Mouse (Mus musculus) forebrain, embryonic 14.5 days (tissue): ENCODE measurements at regions not wholly inside any gene's neighbourhood (a gene's known extent, or its start where the extent isn't known, plus 50 kb on each side); places are given as distances from the start of the nearest gene placed in this dataset.

ENCODE experiments used
- ATAC-seq: fragments of 200-750 bp; cut with Nextera tagmentation; 2 replicates; pipeline ENCODE4 v1.8.0; 2017; ENCODE audit warnings: mild to moderate bottlenecking, moderate library complexity
- DNase-seq: peaks from one replicate; pipeline ENCODE4 v3.0.0-alpha.2; 2015; ENCODE audit warnings: low spot score
- H3K27ac ChIP-seq: fragments of 300-500 bp; sonication (generic); 2 replicates; pipeline ENCODE4 v1.5.1; 2014; ENCODE audit warnings: low read depth, mild to moderate bottlenecking, control low read depth, low read length, moderate library complexity
- H3K27me3 ChIP-seq: fragments of 300-500 bp; sonication (generic); replicated peaks from 2 replicates; pipeline ENCODE4 v1.6.1; 2014; ENCODE audit warnings: low read length, control low read depth, mixed read lengths; ENCODE audit not compliant: control insufficient read depth, insufficient read depth
- H3K36me3 ChIP-seq: fragments of 300-500 bp; sonication (generic); 2 replicates; pipeline ENCODE4 v1.6.1; 2014; ENCODE audit warnings: low read length, control low read depth; ENCODE audit not compliant: control insufficient read depth, insufficient read depth
- H3K4me1 ChIP-seq: fragments of 300-500 bp; sonication (generic); 2 replicates; pipeline ENCODE4 v1.6.1; 2014; ENCODE audit warnings: antibody characterized with exemption, low read length, control low read depth; ENCODE audit not compliant: control insufficient read depth, insufficient read depth
- H3K4me2 ChIP-seq: fragments of 300-500 bp; sonication (generic); 2 replicates; pipeline ENCODE4 v1.6.1; 2014; ENCODE audit warnings: mild to moderate bottlenecking, control low read depth, low read length
- H3K4me3 ChIP-seq: fragments of 300-500 bp; sonication (generic); 2 replicates; pipeline ENCODE4 v1.5.1; 2014; ENCODE audit warnings: low read depth, low read length, control low read depth
- H3K9ac ChIP-seq: fragments of 300-500 bp; sonication (generic); 2 replicates; pipeline ENCODE4 v1.6.1; 2014; ENCODE audit warnings: mild to moderate bottlenecking, low read length, control low read depth, moderate library complexity
- H3K9me3 ChIP-seq: fragments of 300-500 bp; sonication (generic); replicated peaks from 2 replicates; pipeline ENCODE4 v1.6.1; 2016; ENCODE audit warnings: low read length, control low read depth, mixed read lengths; ENCODE audit not compliant: control insufficient read depth
- WGBS: fragments of 180-500 bp; shearing (Covaris S2); extraction: QIAGEN DNeasy Blood & Tissue Kit; methylation state at CpG from one replicate; pipeline ENCODE4 v1.1.7; 2014; 5-methylcytosine and 5-hydroxymethylcytosine counted together

GRCm38 (mm10) chr3:128519913-128520316 lies 623.8 kb upstream of the Fam241a start:
- H3K9me3 ChIP-seq = no peaks in the 10 kb centered on the region
- H3K27ac ChIP-seq = peak overlapping the region; percentile 55; the same call in 1 of the 2 replicates
- peak overlapping the region; percentile 2; the same call in 1 of the 2 replicates for H3K4me3 ChIP-seq
- DNase-seq (peak; percentile 78), ATAC-seq (peak; percentile 74)
- WGBS = 4% methylated on average over 6 of the region's 6 CpGs
- H3K9ac ChIP-seq = no peak overlapping the region
- no peaks in the 10 kb centered on the region for H3K27me3 ChIP-seq
- peak overlapping the region; percentile 44 for H3K4me2 ChIP-seq
- H3K36me3 ChIP-seq = no peaks in the 10 kb centered on the region
- H3K4me1 ChIP-seq = peaks cover 15% of the 10 kb centered on the region

GRCm38 (mm10) chr3:128518806-128519205 lies 622.7 kb upstream of the Fam241a start:
- Histone ChIP-seq H3K27me3 (no peaks in the 10 kb centered on the region), H3K27ac (no peak overlapping the region), H3K4me3 (no peak overlapping the region), H3K4me2 (no peak overlapping the region), H3K4me1 (peaks cover 14% of the 10 kb centered on the region), H3K36me3 (no peaks in the 10 kb centered on the region), H3K9ac (no peak overlapping the region), H3K9me3 (no peaks in the 10 kb centered on the region)
- ATAC-seq (peak; percentile 21; the same call in 1 of the 2 replicates), DNase-seq (peak; percentile 73)
- WGBS = 36% methylated on average over 4 of the region's 4 CpGs

- no peak overlapping the region for H3K4me2 ChIP-seq
- ATAC-seq (no peak), DNase-seq (peak; percentile 53)
- no peak overlapping the region for H3K27ac ChIP-seq
- no peak overlapping the region for H3K4me3 ChIP-seq
- H3K9ac ChIP-seq = no peak overlapping the region
- no peaks in the 10 kb centered on the region for H3K27me3 ChIP-seq
- no peaks in the 10 kb centered on the region for H3K36me3 ChIP-seq
- H3K4me1 ChIP-seq = no peaks in the 10 kb centered on the region
- WGBS = 56% methylated on average over 3 of the region's 3 CpGs
- no peaks in the 10 kb centered on the region for H3K9me3 ChIP-seq
These were observed 575.0 kb upstream of the Fam241a start for GRCm38 (mm10) chr3:128471111-128471510.

- Histone ChIP-seq H3K27me3 (no peaks in the 10 kb centered on the region), H3K4me2 (no peak overlapping the region), H3K27ac (no peak overlapping the region), H3K9ac (no peak overlapping the region), H3K4me1 (peaks cover 4% of the 10 kb centered on the region; the same call in 1 of the 2 replicates), H3K9me3 (no peaks in the 10 kb centered on the region), H3K4me3 (no peak overlapping the region), H3K36me3 (no peaks in the 10 kb centered on the region)
- DNase-seq (peak; percentile 50), ATAC-seq (no peak)
These were observed 533.6 kb upstream of the Fam241a start for GRCm38 (mm10) chr3:128429706-128430105.

GRCm38 (mm10) chr3:128415568-128415967 lies 519.4 kb upstream of the Fam241a start:
- no peak overlapping the region for H3K4me3 ChIP-seq
- no peak overlapping the region for H3K4me2 ChIP-seq
- DNase-seq (no peak), ATAC-seq (no peak)
- H3K36me3 ChIP-seq = no peaks in the 10 kb centered on the region
- no peak overlapping the region for H3K9ac ChIP-seq
- 90% methylated on average over 2 of the region's 2 CpGs for WGBS
- H3K27ac ChIP-seq = no peak overlapping the region
- H3K4me1 ChIP-seq = no peaks in the 10 kb centered on the region
- H3K27me3 ChIP-seq = no peaks in the 10 kb centered on the region
- H3K9me3 ChIP-seq = no peaks in the 10 kb centered on the region

- H3K9me3 ChIP-seq = no peaks in the 10 kb centered on the region
- H3K27me3 ChIP-seq = no peaks in the 10 kb centered on the region
- H3K4me1 ChIP-seq = no peaks in the 10 kb centered on the region
- no peak overlapping the region for H3K9ac ChIP-seq
- H3K4me3 ChIP-seq = no peak overlapping the region
- no peak overlapping the region for H3K4me2 ChIP-seq
- 87% methylated on average over 1 of the region's 1 CpGs for WGBS
- ATAC-seq = no peak
- H3K36me3 ChIP-seq = no peaks in the 10 kb centered on the region
- H3K27ac ChIP-seq = no peak overlapping the region
- DNase-seq = no peak
These were observed 517.4 kb upstream of the Fam241a start for GRCm38 (mm10) chr3:128413481-128413880.

GRCm38 (mm10) chr3:128412157-128412556 lies 516.0 kb upstream of the Fam241a start:
- no peak overlapping the region for H3K9ac ChIP-seq
- no peaks in the 10 kb centered on the region for H3K27me3 ChIP-seq
- no peaks in the 10 kb centered on the region for H3K4me1 ChIP-seq
- H3K4me2 ChIP-seq = no peak overlapping the region
- peak; percentile 49 for DNase-seq
- peak; percentile 50; the same call in 1 of the 2 replicates for ATAC-seq
- H3K36me3 ChIP-seq = no peaks in the 10 kb centered on the region
- H3K27ac ChIP-seq = no peak overlapping the region
- H3K9me3 ChIP-seq = no peaks in the 10 kb centered on the region
- no peak overlapping the region for H3K4me3 ChIP-seq

GRCm38 (mm10) chr3:128394805-128395204 lies 498.7 kb upstream of the Fam241a start:
- Histone ChIP-seq H3K27ac (no peak overlapping the region), H3K27me3 (no peaks in the 10 kb centered on the region), H3K9ac (no peak overlapping the region), H3K4me3 (no peak overlapping the region), H3K4me1 (no peaks in the 10 kb centered on the region), H3K36me3 (no peaks in the 10 kb centered on the region), H3K9me3 (no peaks in the 10 kb centered on the region), H3K4me2 (no peak overlapping the region)
- ATAC-seq = no peak
- WGBS = 70% methylated on average over 3 of the region's 3 CpGs
- DNase-seq = no peak

GRCm38 (mm10) chr3:128380579-128380978 lies 484.5 kb upstream of the Fam241a start:
- no peaks in the 10 kb centered on the region for H3K9me3 ChIP-seq
- no peak overlapping the region for H3K4me3 ChIP-seq
- H3K9ac ChIP-seq = no peak overlapping the region
- H3K36me3 ChIP-seq = no peaks in the 10 kb centered on the region
- no peaks in the 10 kb centered on the region for H3K4me1 ChIP-seq
- no peaks in the 10 kb centered on the region for H3K27me3 ChIP-seq
- no peak overlapping the region for H3K4me2 ChIP-seq
- no peak overlapping the region for H3K27ac ChIP-seq
- no peak for ATAC-seq
- DNase-seq = peak; percentile 22
- 82% methylated on average over 4 of the region's 4 CpGs for WGBS
